Mouse (Mus musculus) kidney, postnatal 10 days (tissue): ENCODE measurements around the gene Sphkap.

Experiments
- DNase-seq: peaks from one replicate; pipeline ENCODE4 v3.0.0; 2021; ENCODE audit warnings: mixed read lengths

Sphkap gene

GRCm38 (mm10) chr1:83408021-83408464 is at the start of gene Sphkap:
Gene Sphkap (minus strand): TSS chr1:83408200.
- peak; percentile 55 for DNase-seq

GRCm38 (mm10) chr1:83451291-83451690 is 43.3 kb upstream of the Sphkap start:
- DNase-seq: no peak

- no peak for DNase-seq
These were observed 32.4 kb upstream of the Sphkap start for GRCm38 (mm10) chr1:83440422-83440821.

- no peak for DNase-seq
These were observed 25.9 kb upstream of the Sphkap start for GRCm38 (mm10) chr1:83433932-83434331.

- no peak for DNase-seq
These were observed 21.9 kb upstream of the Sphkap start for GRCm38 (mm10) chr1:83429866-83430265.

GRCm38 (mm10) chr1:83407616-83408015 is 384 bp downstream of the Sphkap start:
- DNase-seq: no peak

GRCm38 (mm10) chr1:83406882-83407549 is 984 bp downstream of the Sphkap start:
- no peak for DNase-seq

GRCm38 (mm10) chr1:83401079-83401478 is 6.9 kb downstream of the Sphkap start:
- DNase-seq: no peak

GRCm38 (mm10) chr1:83396284-83396683 is 11.7 kb downstream of the Sphkap start:
- no peak for DNase-seq

GRCm38 (mm10) chr1:83395559-83395958 is 12.4 kb downstream of the Sphkap start:
- no peak for DNase-seq

GRCm38 (mm10) chr1:83389419-83389818 is 18.6 kb downstream of the Sphkap start:
- no peak for DNase-seq

GRCm38 (mm10) chr1:83377404-83377803 is 30.6 kb downstream of the Sphkap start:
- DNase-seq: no peak

- DNase-seq: no peak
These were observed 41.5 kb downstream of the Sphkap start for GRCm38 (mm10) chr1:83366456-83366855.

GRCm38 (mm10) chr1:83362168-83362567 is 45.8 kb downstream of the Sphkap start:
- no peak for DNase-seq

GRCm38 (mm10) chr1:83346453-83346852 is 61.5 kb downstream of the Sphkap start:
- no peak for DNase-seq

GRCm38 (mm10) chr1:83345572-83345971 is 62.4 kb downstream of the Sphkap start:
- no peak for DNase-seq

GRCm38 (mm10) chr1:83345069-83345468 is 62.9 kb downstream of the Sphkap start:
- DNase-seq: no peak

GRCm38 (mm10) chr1:83342726-83343250 is 65.2 kb downstream of the Sphkap start:
- DNase-seq: no peak

- DNase-seq: no peak
These were observed 68.6 kb downstream of the Sphkap start for GRCm38 (mm10) chr1:83339358-83339757.

GRCm38 (mm10) chr1:83316917-83317316 is 91.1 kb downstream of the Sphkap start:
- DNase-seq: no peak

GRCm38 (mm10) chr1:83315146-83315545 is 92.9 kb downstream of the Sphkap start:
- no peak for DNase-seq

- no peak for DNase-seq
These were observed 96.2 kb downstream of the Sphkap start for GRCm38 (mm10) chr1:83311607-83312295.

- no peak for DNase-seq
These were observed 110.6 kb downstream of the Sphkap start for GRCm38 (mm10) chr1:83297137-83298076.
